Mouse (Mus musculus): ENCODE measurements around the gene Ces1d.

Gene Ces1d

DNA sequence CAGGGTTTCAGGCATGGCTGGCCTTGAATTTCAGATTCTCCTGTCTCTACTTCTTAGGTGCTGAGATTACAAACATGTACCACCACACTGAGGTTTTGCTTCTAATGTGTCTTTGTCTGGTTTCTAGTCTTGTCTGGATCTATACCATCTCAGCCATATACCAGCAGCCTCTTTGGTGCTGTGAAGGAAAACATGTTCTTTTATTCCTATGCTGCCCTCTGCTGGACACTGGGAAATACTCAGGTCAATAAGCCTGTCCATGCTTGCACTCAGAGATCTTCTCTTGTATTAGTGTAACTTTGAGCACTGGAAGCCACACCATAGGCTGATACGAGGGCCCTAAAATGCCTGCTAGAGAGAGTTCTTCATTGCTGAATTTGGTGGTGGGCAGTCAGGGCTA lies 56.9 kb downstream of the Ces1d start:
- in situ Hi-C loops (cut with MboI, MseI) = no loop called here

- in situ Hi-C loops (cut with MboI, MseI) = no loop called here
Measured at GRCm38 (mm10) chr8:93132196-93132595, 65.4 kb downstream of the Ces1d start.

- in situ Hi-C loops (cut with MboI, MseI) = no loop called here
Measured at GRCm38 (mm10) chr8:93131233-93131980, 66.2 kb downstream of the Ces1d start, which contains the start of gene Ces1c. TSS of gene Ces1c (minus strand) at chr8:93131283.

DNA sequence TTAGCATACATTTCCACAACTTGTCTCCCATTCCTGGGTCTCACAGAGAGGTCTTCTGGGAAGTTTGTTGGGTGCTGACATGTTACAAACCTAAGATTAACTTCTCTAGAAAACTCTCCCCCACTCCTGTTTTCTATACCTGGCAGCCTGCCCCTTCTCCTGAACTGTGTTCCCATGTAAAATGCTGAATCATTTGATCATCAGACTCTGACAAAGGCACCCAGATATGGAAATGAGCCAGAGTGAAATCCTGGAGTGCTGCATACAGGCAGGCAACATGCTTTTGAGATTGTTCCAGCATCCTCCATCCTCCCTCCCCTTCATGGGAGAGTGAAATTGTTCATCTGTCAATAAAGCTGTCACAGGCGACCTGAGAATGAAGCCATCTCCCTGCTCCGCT lies 71.2 kb downstream of the Ces1d start:
- in situ Hi-C loops (cut with MboI, MseI) = no loop called here

GRCm38 (mm10) chr8:93122005-93122404 lies 75.6 kb downstream of the Ces1d start:
- in situ Hi-C loops (cut with MboI, MseI) = no loop called here
